Mouse (Mus musculus) embryonic facial prominence, embryonic 14.5 days (tissue): ENCODE measurements at regions not wholly inside any gene's neighbourhood (a gene's known extent, or its start where the extent isn't known, plus 50 kb on each side); places are given as distances from the start of the nearest gene placed in this dataset.

Experiments used
- ATAC-seq: fragments of 200-750 bp; cut with Nextera tagmentation; 2 replicates; pipeline ENCODE4 v1.8.0; 2017; ENCODE audit warnings: low read depth, moderate number of reproducible peaks, moderate TSS enrichment
- DNase-seq: peaks from one replicate; pipeline ENCODE4 v3.0.0-alpha.2; 2015; ENCODE audit warnings: low spot score
- H3K27ac ChIP-seq: fragments of 300-500 bp; sonication (generic); replicated peaks from 2 replicates; pipeline ENCODE4 v1.5.1; 2014; ENCODE audit warnings: low read depth, mild to moderate bottlenecking, low read length, moderate library complexity
- H3K27me3 ChIP-seq: fragments of 300-500 bp; sonication (generic); replicated peaks from 2 replicates; pipeline ENCODE4 v1.6.1; 2014; ENCODE audit warnings: low read length; ENCODE audit not compliant: control insufficient read depth, insufficient read depth
- H3K36me3 ChIP-seq: fragments of 300-500 bp; sonication (generic); 2 replicates; pipeline ENCODE4 v1.6.1; 2014; ENCODE audit warnings: low read length, mixed read lengths; ENCODE audit not compliant: control insufficient read depth, insufficient read depth
- H3K4me1 ChIP-seq: fragments of 300-500 bp; sonication (generic); 2 replicates; pipeline ENCODE4 v1.6.1; 2014; ENCODE audit warnings: antibody characterized with exemption, low read length; ENCODE audit not compliant: control insufficient read depth, insufficient read depth
- H3K4me2 ChIP-seq: fragments of 300-500 bp; sonication (generic); 2 replicates; pipeline ENCODE4 v1.6.1; 2014; ENCODE audit warnings: low read depth, mild to moderate bottlenecking, low read length, moderate library complexity, mixed read lengths
- H3K4me3 ChIP-seq: fragments of 300-500 bp; sonication (generic); 2 replicates; pipeline ENCODE4 v1.5.1; 2014; ENCODE audit warnings: low read depth, mild to moderate bottlenecking, low read length
- H3K9ac ChIP-seq: fragments of 300-500 bp; sonication (generic); 2 replicates; pipeline ENCODE4 v1.6.1; 2014; ENCODE audit warnings: low read depth, mild to moderate bottlenecking, low read length, moderate library complexity, mixed read lengths
- H3K9me3 ChIP-seq: fragments of 300-500 bp; sonication (generic); 2 replicates; pipeline ENCODE4 v1.6.1; 2016; ENCODE audit warnings: low read length; ENCODE audit not compliant: control insufficient read depth
- WGBS: fragments of 180-500 bp; shearing (Covaris S2); extraction: QIAGEN DNeasy Blood & Tissue Kit; methylation state at CpG from one replicate; pipeline ENCODE4 v1.1.7; 2014; 5-methylcytosine and 5-hydroxymethylcytosine counted together

GRCm38 (mm10) chr3:158707411-158707810 is 145.4 kb upstream of the Lrrc7 start:
- DNase-seq, result no peak
- Histone ChIP-seq H3K4me3 (no peak overlapping the region), H3K36me3 (no peaks in the 10 kb centered on the region), H3K27me3 (no peaks in the 10 kb centered on the region), H3K9me3 (no peaks in the 10 kb centered on the region), H3K9ac (no peak overlapping the region), H3K4me2 (no peak overlapping the region), H3K27ac (no peak overlapping the region), H3K4me1 (no peaks in the 10 kb centered on the region)
- no peak for ATAC-seq
- 71% methylated on average over 1 of the region's 1 CpGs for WGBS

DNA sequence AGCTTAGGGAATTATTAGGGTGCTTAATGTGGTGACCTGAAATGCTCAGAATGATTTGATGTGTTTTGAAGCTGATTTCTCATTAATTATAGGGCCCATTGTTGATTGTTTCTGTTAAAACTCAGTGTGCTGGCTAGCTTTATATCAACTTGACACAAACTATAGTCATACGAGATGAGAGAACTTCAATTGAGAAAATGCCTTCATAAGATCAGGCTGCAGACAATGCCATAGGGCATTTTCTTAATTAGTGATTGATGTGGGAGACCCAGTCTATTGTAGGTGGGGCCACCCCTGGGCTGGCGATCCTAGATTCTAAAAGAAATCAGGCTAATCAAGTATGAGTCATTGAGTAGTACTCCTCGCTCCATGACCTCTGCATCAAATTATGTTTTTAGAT is 132.9 kb upstream of the Lrrc7 start:
- no peak overlapping the region for H3K4me2 ChIP-seq
- H3K4me3 ChIP-seq, result no peak overlapping the region
- WGBS, result 72% methylated on average over 3 of the region's 3 CpGs
- no peak overlapping the region for H3K27ac ChIP-seq
- ATAC-seq, result no peak; the same call in 1 of the 2 replicates
- H3K9me3 ChIP-seq, result no peaks in the 10 kb centered on the region
- H3K27me3 ChIP-seq, result no peaks in the 10 kb centered on the region
- H3K4me1 ChIP-seq, result no peaks in the 10 kb centered on the region
- H3K36me3 ChIP-seq, result no peaks in the 10 kb centered on the region
- peak; percentile 1 for DNase-seq
- no peak overlapping the region for H3K9ac ChIP-seq

DNA sequence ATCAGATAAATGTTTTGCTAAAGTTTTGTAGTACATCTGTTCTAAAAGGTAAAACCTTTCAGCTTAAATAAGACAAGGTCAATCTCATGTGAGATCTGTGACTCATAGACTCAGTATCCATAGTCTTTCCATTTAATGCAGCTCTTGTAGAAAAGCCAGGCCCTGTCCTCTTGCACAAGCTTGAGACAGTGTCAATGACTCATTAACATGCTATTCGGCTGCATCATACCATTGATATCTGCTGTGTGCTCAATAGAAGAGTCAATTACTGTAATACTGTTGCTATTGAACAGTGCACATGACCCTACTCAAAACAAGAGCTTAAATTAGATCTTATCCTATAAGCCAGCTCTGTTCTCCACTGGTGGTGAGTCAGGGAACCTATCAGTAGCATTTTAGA is 128.7 kb upstream of the Lrrc7 start:
- DNase-seq (no peak), ATAC-seq (no peak)
- H3K9ac ChIP-seq, result no peak overlapping the region
- no peak overlapping the region for H3K27ac ChIP-seq
- no peak overlapping the region for H3K4me2 ChIP-seq
- H3K36me3 ChIP-seq, result no peaks in the 10 kb centered on the region
- no peak overlapping the region for H3K4me3 ChIP-seq
- no peaks in the 10 kb centered on the region for H3K9me3 ChIP-seq
- H3K27me3 ChIP-seq, result no peaks in the 10 kb centered on the region
- H3K4me1 ChIP-seq, result no peaks in the 10 kb centered on the region
- WGBS, result 81% methylated on average over 1 of the region's 1 CpGs

DNA sequence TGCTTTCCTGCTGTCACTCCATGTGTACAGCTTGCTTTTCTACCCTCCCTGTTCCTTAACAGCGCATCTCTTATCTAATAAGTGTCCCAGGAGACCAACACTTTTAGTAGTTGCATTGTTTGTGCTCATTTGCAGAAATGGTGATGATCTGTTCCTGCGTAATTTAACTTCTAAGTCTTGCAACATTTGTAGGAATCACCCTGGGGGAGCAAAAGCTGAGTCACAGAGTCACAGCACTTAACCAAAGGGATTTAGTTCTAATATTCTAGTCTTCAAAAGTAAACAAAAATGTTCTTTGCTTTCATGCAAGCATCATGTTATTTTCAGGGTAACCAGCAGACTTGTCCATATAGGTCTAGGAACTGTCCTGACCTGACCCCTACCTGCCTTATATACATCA is 83.7 kb upstream of the Lrrc7 start:
- no peak for DNase-seq
- 69% methylated on average over 2 of the region's 2 CpGs for WGBS
- no peaks in the 10 kb centered on the region for H3K36me3 ChIP-seq

More for the DNA sequence above, 83.7 kb upstream of the Lrrc7 start:
- Histone ChIP-seq H3K27me3 (no peaks in the 10 kb centered on the region), H3K9me3 (no peaks in the 10 kb centered on the region), H3K4me1 (no peaks in the 10 kb centered on the region), H3K4me2 (no peak overlapping the region), H3K9ac (no peak overlapping the region), H3K4me3 (no peak overlapping the region), H3K27ac (no peak overlapping the region)
- ATAC-seq, result no peak
